Mouse (Mus musculus) ZHBTc4 (cell line): ENCODE measurements around the gene Tex19.2.
A peak's percentile ranks its signal among the peaks of the same experiment; 100 is the strongest.
"Not testable (repeated sequence)": the region's sequence is repeated elsewhere in the genome, so short reads cannot be mapped to it uniquely, and the experiment has no call there.

Source experiments
- DNase-seq: peaks from one replicate; pipeline ENCODE4 v3.0.0-alpha.2; 2011; ENCODE audit warnings: low read depth, low spot score

Gene Tex19.2

GRCm38 (mm10) chr11:121111601-121112000 is 6.9 kb downstream of the Tex19.2 start:
- DNase-seq, result no peak

GRCm38 (mm10) chr11:121111051-121111450 is 7.4 kb downstream of the Tex19.2 start:
- no peak for DNase-seq

- DNase-seq, result no peak
Measured at GRCm38 (mm10) chr11:121109986-121110385, 8.5 kb downstream of the Tex19.2 start.

GRCm38 (mm10) chr11:121108061-121108460 is 10.4 kb downstream of the Tex19.2 start:
- no peak for DNase-seq

GRCm38 (mm10) chr11:121107242-121107641 is 11.2 kb downstream of the Tex19.2 start:
- not testable (repeated sequence) for DNase-seq

- no peak for DNase-seq
Measured at GRCm38 (mm10) chr11:121101124-121101805, 17.2 kb downstream of the Tex19.2 start.

GRCm38 (mm10) chr11:121100692-121101091 is 17.8 kb downstream of the Tex19.2 start:
- no peak for DNase-seq

- DNase-seq, result no peak
Measured at GRCm38 (mm10) chr11:121099762-121100161, 18.7 kb downstream of the Tex19.2 start.

- no peak for DNase-seq
Measured at GRCm38 (mm10) chr11:121092606-121093585, 25.6 kb downstream of the Tex19.2 start.

- DNase-seq, result no peak
Measured at GRCm38 (mm10) chr11:121090943-121091342, 27.5 kb downstream of the Tex19.2 start.

- DNase-seq, result no peak
Measured at GRCm38 (mm10) chr11:121089756-121090546, 28.5 kb downstream of the Tex19.2 start.

GRCm38 (mm10) chr11:121088997-121089396 is 29.5 kb downstream of the Tex19.2 start:
- no peak for DNase-seq

GRCm38 (mm10) chr11:121086296-121086695 is 32.2 kb downstream of the Tex19.2 start:
- DNase-seq, result peak; percentile 24

- DNase-seq, result no peak
Measured at GRCm38 (mm10) chr11:121085181-121085580, 33.3 kb downstream of the Tex19.2 start.

- DNase-seq, result no peak
Measured at GRCm38 (mm10) chr11:121082857-121083500, 35.5 kb downstream of the Tex19.2 start.

- DNase-seq, result no peak
Measured at GRCm38 (mm10) chr11:121082250-121082649, 36.2 kb downstream of the Tex19.2 start.

- no peak for DNase-seq
Measured at GRCm38 (mm10) chr11:121081120-121081519, 37.4 kb downstream of the Tex19.2 start, which contains the start of gene Sectm1a. Sectm1a (minus strand) TSS chr11:121081220.

GRCm38 (mm10) chr11:121080330-121080729 is 38.1 kb downstream of the Tex19.2 start:
- DNase-seq, result no peak

- no peak for DNase-seq
Measured at GRCm38 (mm10) chr11:121075655-121076054, 42.8 kb downstream of the Tex19.2 start.

GRCm38 (mm10) chr11:121069662-121070061 is 48.8 kb downstream of the Tex19.2 start:
- DNase-seq, result not testable (repeated sequence)

GRCm38 (mm10) chr11:121067895-121068294 is 50.6 kb downstream of the Tex19.2 start:
- no peak for DNase-seq
